Mouse (Mus musculus) ES-Bruce4 (cell line): ENCODE data around the gene Clec4b2.

Source experiments
- CTCF ChIP-seq: IDR thresholded peaks from one replicate; pipeline ENCODE4 v1.8.1; 2011; ENCODE audit warnings: low read depth, low read length
- POLR2A ChIP-seq: IDR thresholded peaks from one replicate; pipeline ENCODE4 v1.8.1; 2011; ENCODE audit warnings: low read length; ENCODE audit not compliant: insufficient read depth

GRCm38 (mm10) chr6:123229644-123230043 is 57.0 kb downstream of the Clec4b2 start, which contains the start of gene Clec4n:
- TF ChIP-seq POLR2A (no peak), CTCF (no peak)
